Mouse (Mus musculus) left cerebral cortex, postnatal 36 days (tissue): ENCODE measurements around the gene Ces2a. TPM values are rescaled to one million over a fixed set of nuclear protein-coding genes. Genes with fewer than 3 reads are reported as not detected.

Source experiments
- microRNA-seq: library from miRNA; unstranded; fragments of <30 nt; microRNA quantifications from one replicate; pipeline ENCODE4 v1.2.0, GENCODE M21; 2022
- total RNA-seq, 2 experiments: library from RNA; stranded (reverse); gene quantifications; 2 replicates each; pipeline ENCODE4 v1.2.3; 2021

Ces2a gene
- total RNA-seq, 2 experiments from 2014 or later = not detected

Small RNAs within 50 kb of the gene (microRNA-seq; reads per million reads assigned to microRNA genes)
- not detected for gene Gm44328

Other genes with a start within 250 kb of the Ces2a start
- 1 to 10 TPM; 1.8 to 2.9 TPM for gene Terb1, start 224.1 kb upstream of the Ces2a start, total RNA-seq
- gene Nae1, start 199.4 kb upstream of the Ces2a start, total RNA-seq = 10 to 100 TPM; 43.5 to 49.6 TPM
- 10 to 100 TPM; 24.7 to 34.0 TPM for gene Car7, start 199.3 kb upstream of the Ces2a start, total RNA-seq
- 1 to 10 TPM; 8.1 to 9.0 TPM for gene Pdp2, start 142.6 kb upstream of the Ces2a start, total RNA-seq
- gene Cdh16, start 109.6 kb upstream of the Ces2a start, total RNA-seq = not detected
- 1 to 10 TPM; 3.5 to 4.4 TPM for gene Rrad, start 102.7 kb upstream of the Ces2a start, total RNA-seq
- gene Ciao2b, start 92.0 kb upstream of the Ces2a start, total RNA-seq = 10 to 100 TPM; 31.4 to 33.5 TPM
- under 1 TPM in 1 of 2 experiments, not detected in 1; 0.17 TPM for gene Ces2b, start 97.6 kb downstream of the Ces2a start, total RNA-seq
- gene Ces2c, start 113.1 kb downstream of the Ces2a start, total RNA-seq = not detected
- not detected for gene Ces2e, start 192.3 kb downstream of the Ces2a start, total RNA-seq
- gene Ces2f, start 213.4 kb downstream of the Ces2a start, total RNA-seq = not detected
- under 1 TPM; 0.25 to 0.45 TPM for gene Ces2g, start 227.7 kb downstream of the Ces2a start, total RNA-seq